Mouse (Mus musculus) embryo, embryonic 11 days (tissue): Measurements from ENCODE around the gene Ganc.

Experiments used
- DNase-seq: peaks from one replicate; pipeline ENCODE4 v3.0.0-alpha.2; 2015

The Ganc gene

DNA sequence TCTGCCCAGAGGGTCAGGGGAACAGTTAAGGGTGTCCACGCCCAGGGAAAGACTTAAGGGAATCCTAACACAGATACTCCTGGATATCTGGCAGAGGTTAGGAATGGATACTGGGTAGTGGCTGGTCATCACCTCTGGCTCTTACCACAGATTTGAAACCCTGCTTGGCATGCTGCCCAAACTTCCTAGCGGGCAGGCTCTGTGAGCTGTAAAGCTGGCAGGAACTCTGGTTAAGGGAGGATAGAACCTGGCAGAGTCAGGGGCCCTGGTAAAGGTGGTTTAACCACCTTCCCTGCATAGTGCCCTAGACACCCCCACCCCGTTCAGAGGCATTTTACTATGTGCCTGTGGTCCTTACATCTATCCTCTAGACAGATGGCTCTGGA, 98.9 kb downstream of the Ganc start:
- no peak for DNase-seq

DNA sequence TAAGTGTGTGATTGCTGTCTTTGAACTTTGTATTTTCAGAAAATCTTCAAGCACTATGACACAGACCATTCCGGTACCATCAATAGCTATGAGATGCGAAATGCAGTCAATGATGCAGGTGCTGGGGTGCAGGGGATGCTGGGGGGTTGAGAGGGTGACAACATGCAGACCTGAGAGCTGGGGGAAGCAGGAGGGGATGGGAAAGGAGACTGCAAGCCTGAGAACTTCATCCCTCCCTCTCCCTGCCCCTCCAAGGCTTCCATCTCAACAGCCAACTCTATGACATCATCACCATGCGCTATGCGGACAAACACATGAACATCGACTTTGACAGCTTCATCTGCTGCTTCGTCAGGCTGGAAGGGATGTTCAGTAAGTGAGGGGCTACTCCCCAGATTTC, 99.4 kb downstream of the Ganc start:
- DNase-seq = no peak

DNA sequence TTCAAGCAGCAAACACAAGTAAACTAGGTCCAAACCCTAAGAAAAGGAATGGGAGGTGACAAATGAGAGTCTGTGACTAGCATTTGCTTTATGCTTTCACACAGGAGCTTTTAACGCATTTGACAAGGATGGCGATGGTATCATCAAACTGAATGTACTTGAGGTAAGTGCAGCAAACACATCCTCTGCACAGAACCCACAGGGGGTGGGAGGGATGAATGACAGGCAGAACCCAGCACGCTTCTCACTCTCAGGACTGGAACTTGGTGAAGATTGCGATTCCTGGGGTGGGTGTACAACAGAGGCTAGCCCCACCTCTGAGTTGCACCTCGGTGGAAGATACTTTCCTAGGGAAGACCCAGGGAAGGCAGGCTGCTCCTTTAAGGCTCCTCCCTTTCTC, 100.3 kb downstream of the Ganc start:
- DNase-seq = no peak
